Mouse (Mus musculus) cerebellum, adult (tissue): Measurements from ENCODE around the gene Hmgcs2.

Experiments used
- ATAC-seq: cut with Nextera tagmentation; 2 replicates; pipeline ENCODE4 v1.9.2; 2017; ENCODE audit warnings: mild to moderate bottlenecking, moderate library complexity, mixed read lengths; ENCODE audit not compliant: insufficient number of reproducible peaks, low FRiP score, low TSS enrichment

The Hmgcs2 gene

GRCm38 (mm10) chr3:98280204-98280932, at the start of gene Hmgcs2:
Hmgcs2 (plus strand) TSS chr3:98280435.
- ATAC-seq = no peak

GRCm38 (mm10) chr3:98233504-98233903, 46.7 kb upstream of the Hmgcs2 start:
- no peak for ATAC-seq

GRCm38 (mm10) chr3:98236266-98236665, 44.0 kb upstream of the Hmgcs2 start:
- no peak for ATAC-seq

GRCm38 (mm10) chr3:98237240-98237639, 43.0 kb upstream of the Hmgcs2 start:
- ATAC-seq = no peak

- no peak for ATAC-seq
Observed at GRCm38 (mm10) chr3:98238150-98238549, 42.1 kb upstream of the Hmgcs2 start.

- ATAC-seq = no peak
Observed at GRCm38 (mm10) chr3:98242051-98242450, 38.2 kb upstream of the Hmgcs2 start.

- ATAC-seq = no peak
Observed at GRCm38 (mm10) chr3:98242458-98243037, 37.7 kb upstream of the Hmgcs2 start.

- ATAC-seq = no peak
Observed at GRCm38 (mm10) chr3:98245892-98246291, 34.3 kb upstream of the Hmgcs2 start.

- ATAC-seq = no peak
Observed at GRCm38 (mm10) chr3:98246985-98247751, 33.1 kb upstream of the Hmgcs2 start.

GRCm38 (mm10) chr3:98249378-98249777, 30.9 kb upstream of the Hmgcs2 start:
- no peak for ATAC-seq

GRCm38 (mm10) chr3:98249833-98250448, 30.3 kb upstream of the Hmgcs2 start:
- no peak for ATAC-seq

GRCm38 (mm10) chr3:98254059-98254458, 26.2 kb upstream of the Hmgcs2 start:
- no peak for ATAC-seq

- no peak for ATAC-seq
Observed at GRCm38 (mm10) chr3:98254656-98255583, 25.3 kb upstream of the Hmgcs2 start.

- ATAC-seq = no peak
Observed at GRCm38 (mm10) chr3:98258723-98259122, 21.5 kb upstream of the Hmgcs2 start.

GRCm38 (mm10) chr3:98259271-98259751, 20.9 kb upstream of the Hmgcs2 start:
- ATAC-seq = 0 out of 2 replicates have a peak, but pooled peaks have one; percentile 49

- ATAC-seq = no peak
Observed at GRCm38 (mm10) chr3:98260534-98260933, 19.7 kb upstream of the Hmgcs2 start.

- no peak for ATAC-seq
Observed at GRCm38 (mm10) chr3:98261415-98261814, 18.8 kb upstream of the Hmgcs2 start.

- no peak for ATAC-seq
Observed at GRCm38 (mm10) chr3:98262133-98262532, 18.1 kb upstream of the Hmgcs2 start.

GRCm38 (mm10) chr3:98267249-98267651, 13.0 kb upstream of the Hmgcs2 start:
- no peak for ATAC-seq
